Mouse (Mus musculus) embryonic facial prominence, embryonic 12.5 days (tissue): Measurements from ENCODE around the gene Cyp4f18. TPM values are rescaled to one million over a fixed set of nuclear protein-coding genes. Genes with fewer than 3 reads are reported as not detected.
"Not testable (repeated sequence)": the region's sequence is repeated elsewhere in the genome, so short reads cannot be mapped to it uniquely, and the experiment has no call there.

ENCODE experiments used
- ATAC-seq: fragments of 200-750 bp; cut with Nextera tagmentation; 2 replicates; pipeline ENCODE4 v1.8.0; 2017; ENCODE audit not compliant: insufficient number of reproducible peaks, insufficient read depth, low FRiP score, low TSS enrichment
- H3K27ac ChIP-seq: fragments of 300-500 bp; sonication (generic); 2 replicates; pipeline ENCODE4 v1.5.1; 2016; ENCODE audit warnings: mild to moderate bottlenecking
- H3K27me3 ChIP-seq: fragments of 300-500 bp; sonication (generic); 2 replicates; pipeline ENCODE4 v1.6.1; 2016; ENCODE audit warnings: mild to moderate bottlenecking, moderate library complexity
- H3K36me3 ChIP-seq: fragments of 300-500 bp; sonication (generic); 2 replicates; pipeline ENCODE4 v1.6.1; 2016; ENCODE audit warnings: mild to moderate bottlenecking
- H3K4me1 ChIP-seq: fragments of 300-500 bp; sonication (generic); 2 replicates; pipeline ENCODE4 v1.6.1; 2016
- H3K4me2 ChIP-seq: fragments of 300-500 bp; sonication (generic); replicated peaks from 2 replicates; pipeline ENCODE4 v1.6.1; 2016; ENCODE audit warnings: mild to moderate bottlenecking, moderate library complexity
- H3K4me3 ChIP-seq: fragments of 300-500 bp; sonication (generic); 2 replicates; pipeline ENCODE4 v1.5.1; 2016; ENCODE audit warnings: mild to moderate bottlenecking
- H3K9ac ChIP-seq: fragments of 300-500 bp; sonication (generic); 2 replicates; pipeline ENCODE4 v1.6.1; 2016; ENCODE audit warnings: mild to moderate bottlenecking, moderate library complexity
- H3K9me3 ChIP-seq: fragments of 300-500 bp; sonication (generic); 2 replicates; pipeline ENCODE4 v1.6.1; 2016; ENCODE audit warnings: mild to moderate bottlenecking, moderate library complexity
- WGBS: fragments of 180-500 bp; shearing (Covaris S2); methylation state at CpG from one replicate; pipeline ENCODE4 v1.1.7; 2016; 5-methylcytosine and 5-hydroxymethylcytosine counted together
- polyA plus RNA-seq: library from polyadenylated mRNA; unstranded; fragments of >200 nt; fragmentation: Nextera tagmentation; extraction: Ambion mirVana; gene quantifications from 2 replicates; pipeline ENCODE4 v1.2.1, GENCODE M21; 2016

Gene Cyp4f18
- 1.0 and 1.2 TPM in 2 replicates for polyA plus RNA-seq

- no peaks in the 10 kb centered on the region for H3K9me3 ChIP-seq
- ATAC-seq, result no peak
- H3K27me3 ChIP-seq, result no peaks in the 10 kb centered on the region
- 72% methylated on average over 3 of the region's 3 CpGs for WGBS
- H3K27ac ChIP-seq, result no peak within 1 kb of the TSS
- H3K4me2 ChIP-seq, result no peak within 1 kb of the TSS
- H3K4me3 ChIP-seq, result no peak within 1 kb of the TSS
- H3K9ac ChIP-seq, result no peak within 1 kb of the TSS
- H3K4me1 ChIP-seq, result no peaks in the 10 kb centered on the region
- H3K36me3 ChIP-seq, result no peaks in the 10 kb centered on the region
Observed at GRCm38 (mm10) chr8:72009473-72009872, at the start of gene Cyp4f18. TSS of gene Cyp4f18 (minus strand) at chr8:72009626.

GRCm38 (mm10) chr8:72057643-72058042 is 48.2 kb upstream of the Cyp4f18 start:
- H3K27me3 ChIP-seq, H3K36me3 ChIP-seq, ATAC-seq, H3K27ac ChIP-seq, H3K9me3 ChIP-seq, H3K4me2 ChIP-seq, H3K9ac ChIP-seq, H3K4me3 ChIP-seq, H3K4me1 ChIP-seq: not testable (repeated sequence)
- WGBS, result 88% methylated on average over 3 of the region's 4 CpGs

GRCm38 (mm10) chr8:72054633-72055032 is 45.2 kb upstream of the Cyp4f18 start:
- H3K27me3 ChIP-seq, H3K4me2 ChIP-seq, H3K9ac ChIP-seq, H3K27ac ChIP-seq, H3K36me3 ChIP-seq, ATAC-seq, H3K9me3 ChIP-seq, H3K4me3 ChIP-seq, H3K4me1 ChIP-seq: not testable (repeated sequence)

GRCm38 (mm10) chr8:72042493-72042892 is 33.1 kb upstream of the Cyp4f18 start:
- WGBS, result 76% methylated on average over 1 of the region's 1 CpGs
- H3K27ac ChIP-seq, result no peak overlapping the region
- H3K36me3 ChIP-seq, result no peaks in the 10 kb centered on the region
- H3K9me3 ChIP-seq, result no peaks in the 10 kb centered on the region
- no peak overlapping the region for H3K9ac ChIP-seq
- H3K4me2 ChIP-seq, result no peak overlapping the region
- no peaks in the 10 kb centered on the region for H3K27me3 ChIP-seq
- H3K4me1 ChIP-seq, result no peaks in the 10 kb centered on the region
- no peak for ATAC-seq
- H3K4me3 ChIP-seq, result no peak overlapping the region

GRCm38 (mm10) chr8:72040918-72041317 is 31.5 kb upstream of the Cyp4f18 start, which contains the start of gene Olfr372:
TSS of gene Olfr372 (plus strand) at chr8:72041218.
- ATAC-seq, result not testable (repeated sequence)

GRCm38 (mm10) chr8:72032926-72033325 is 23.5 kb upstream of the Cyp4f18 start:
- not testable (repeated sequence) for ATAC-seq, H3K27me3 ChIP-seq, H3K36me3 ChIP-seq, H3K9me3 ChIP-seq, H3K4me3 ChIP-seq, H3K4me1 ChIP-seq, H3K27ac ChIP-seq, H3K9ac ChIP-seq, H3K4me2 ChIP-seq
- WGBS, result 43% methylated on average over 4 of the region's 4 CpGs

More at GRCm38 (mm10) chr8:72040918-72041317, 31.5 kb upstream of the Cyp4f18 start, which contains the start of gene Olfr372:
- H3K4me1 ChIP-seq, H3K9me3 ChIP-seq, H3K4me3 ChIP-seq, H3K27ac ChIP-seq, H3K27me3 ChIP-seq, H3K9ac ChIP-seq, H3K4me2 ChIP-seq, H3K36me3 ChIP-seq: not testable (repeated sequence)
- WGBS, result 83% methylated on average over 4 of the region's 4 CpGs

GRCm38 (mm10) chr8:72024886-72025285 is 15.5 kb upstream of the Cyp4f18 start:
- not testable (repeated sequence) for ATAC-seq, H3K4me1 ChIP-seq, H3K9ac ChIP-seq, H3K4me2 ChIP-seq, H3K4me3 ChIP-seq, H3K27ac ChIP-seq, H3K27me3 ChIP-seq, H3K36me3 ChIP-seq, H3K9me3 ChIP-seq
- 17% methylated on average over 4 of the region's 9 CpGs for WGBS

- 52% methylated on average over 2 of the region's 2 CpGs for WGBS
- H3K4me1 ChIP-seq, result no peaks in the 10 kb centered on the region
- H3K4me3 ChIP-seq, result no peak overlapping the region
- H3K9ac ChIP-seq, result no peak overlapping the region
- H3K9me3 ChIP-seq, result no peaks in the 10 kb centered on the region
- no peaks in the 10 kb centered on the region for H3K27me3 ChIP-seq
- no peak overlapping the region for H3K27ac ChIP-seq
- ATAC-seq, result no peak
- no peaks in the 10 kb centered on the region for H3K36me3 ChIP-seq
- H3K4me2 ChIP-seq, result no peak overlapping the region
Observed at GRCm38 (mm10) chr8:72019816-72020215, 10.4 kb upstream of the Cyp4f18 start.

GRCm38 (mm10) chr8:72019022-72019421 is 9.6 kb upstream of the Cyp4f18 start:
- not testable (repeated sequence) for H3K4me2 ChIP-seq, H3K9me3 ChIP-seq, H3K27me3 ChIP-seq, H3K36me3 ChIP-seq, ATAC-seq, H3K4me3 ChIP-seq, H3K9ac ChIP-seq, H3K4me1 ChIP-seq, H3K27ac ChIP-seq
- 68% methylated on average over 1 of the region's 1 CpGs for WGBS

- no peak overlapping the region for H3K4me2 ChIP-seq
- H3K9ac ChIP-seq, result no peak overlapping the region
- no peaks in the 10 kb centered on the region for H3K36me3 ChIP-seq
- H3K9me3 ChIP-seq, result no peaks in the 10 kb centered on the region
- no peak overlapping the region for H3K27ac ChIP-seq
- H3K27me3 ChIP-seq, result no peaks in the 10 kb centered on the region
- H3K4me1 ChIP-seq, result no peaks in the 10 kb centered on the region
- ATAC-seq, result no peak
- 74% methylated on average over 2 of the region's 2 CpGs for WGBS
- no peak overlapping the region for H3K4me3 ChIP-seq
Observed at GRCm38 (mm10) chr8:72018141-72018540, 8.7 kb upstream of the Cyp4f18 start.

- not testable (repeated sequence) for H3K36me3 ChIP-seq, H3K27ac ChIP-seq, H3K9ac ChIP-seq, ATAC-seq, H3K4me1 ChIP-seq, H3K4me2 ChIP-seq, H3K4me3 ChIP-seq, H3K9me3 ChIP-seq, H3K27me3 ChIP-seq
- 81% methylated on average over 2 of the region's 2 CpGs for WGBS
Observed at GRCm38 (mm10) chr8:72017339-72017738, 7.9 kb upstream of the Cyp4f18 start.

GRCm38 (mm10) chr8:72013506-72014228 is 4.2 kb upstream of the Cyp4f18 start:
- not testable (repeated sequence) for H3K9ac ChIP-seq, H3K36me3 ChIP-seq, H3K4me3 ChIP-seq, H3K9me3 ChIP-seq, H3K27me3 ChIP-seq, H3K4me2 ChIP-seq, H3K4me1 ChIP-seq, H3K27ac ChIP-seq, ATAC-seq
- WGBS, result 75% methylated on average over 6 of the region's 6 CpGs
